Mouse (Mus musculus) left cerebral cortex, adult 2 months (tissue): ENCODE results near the gene Asap2. TPM values are rescaled to one million over a fixed set of nuclear protein-coding genes. Genes with fewer than 3 reads are reported as not detected.

Experiments
- DNase-seq, 2 experiments: peaks; one replicate each; pipeline ENCODE4 v3.0.0; 2021 to 2022; ENCODE audit warnings: low spot score in 2 of 2, mixed read lengths in 1 of 2; ENCODE audit errors: extremely low spot score in 1 of 2
- H3K27ac ChIP-seq: fragments of 200-600 bp; 2 replicates; pipeline ENCODE4 v1.8.1; 2022
- H3K4me3 ChIP-seq: fragments of 200-600 bp; 2 replicates; pipeline ENCODE4 v1.8.1; 2022
- CTCF ChIP-seq: fragments of 200-600 bp; IDR thresholded peaks from 2 replicates; pipeline ENCODE4 v1.8.1; 2022; ENCODE audit warnings: antibody characterized with exemption, mild to moderate bottlenecking, moderate library complexity
- intact Hi-C: fragments of 180-260 bp; cut with DNase I; formaldehyde crosslinking; loops from one replicate; pipeline ENCODE4 v1.15.1; 2025
- total RNA-seq, 2 experiments: library from RNA; stranded (reverse); gene quantifications; 2 replicates each; pipeline ENCODE4 v1.2.3; 2021

Asap2 gene
- total RNA-seq, 2 experiments from 2014 or later, result 41.7 TPM

GRCm38 (mm10) chr12:21285508-21286242 is 295.4 kb downstream of the Asap2 start:
- intact Hi-C loops, result loop anchor here (1.0 to 10.0 kb wide), 3 partner anchors 31 to 361 kb away; partner anchors contain the start of genes Adam17 and Iah1
- peak overlapping the region; percentile 94 for H3K27ac ChIP-seq
- TF ChIP-seq CTCF, result no peak
- DNase-seq, result no peak
- H3K4me3 ChIP-seq, result peak overlapping the region; percentile 92

- peak within 1 kb of the TSS; percentile 92 for H3K4me3 ChIP-seq
Measured at GRCm38 (mm10) chr12:21286243-21286622, 296.0 kb downstream of the Asap2 start, which contains the start of gene Itgb1bp1. TSS of gene Itgb1bp1 (minus strand) at chr12:21286284.

GRCm38 (mm10) chr12:21286712-21287650 is 296.7 kb downstream of the Asap2 start:
- intact Hi-C loops, result loop anchor here (1.0 to 10.0 kb wide), 3 partner anchors 29 to 362 kb away; partner anchors contain the start of genes Adam17 and Iah1
- DNase-seq, result no peak
- no peak for TF ChIP-seq CTCF
- Histone ChIP-seq H3K4me3 (peak overlapping the region; percentile 92), H3K27ac (peak overlapping the region; percentile 94)

More at GRCm38 (mm10) chr12:21286243-21286622, 296.0 kb downstream of the Asap2 start, which contains the start of gene Itgb1bp1:
- peak; percentile 98 for DNase-seq
- H3K27ac ChIP-seq, result peak within 1 kb of the TSS; percentile 94
- intact Hi-C loops, result loop anchor here (1.0 to 10.0 kb wide), 3 partner anchors 30 to 361 kb away; partner anchors contain the start of genes Adam17 and Iah1
- no peak for TF ChIP-seq CTCF

- DNase-seq, result no peak
- TF ChIP-seq CTCF, result no peak
- no peak overlapping the region for H3K4me3 ChIP-seq
- intact Hi-C loops, result loop anchor here (5.0 to 10.0 kb wide), 2 partner anchors 83 to 364 kb away; partner anchors contain the start of gene Adam17
- no peak overlapping the region for H3K27ac ChIP-seq
Measured at GRCm38 (mm10) chr12:21288716-21289395, 298.6 kb downstream of the Asap2 start.

- Histone ChIP-seq H3K4me3 (no peak overlapping the region), H3K27ac (no peak overlapping the region)
- intact Hi-C loops, result loop anchor here (5.0 to 10.0 kb wide), 2 partner anchors 83 to 365 kb away; partner anchors contain the start of gene Adam17
- TF ChIP-seq CTCF, result no peak
- no peak for DNase-seq
Measured at GRCm38 (mm10) chr12:21289651-21290050, 299.4 kb downstream of the Asap2 start.

GRCm38 (mm10) chr12:21298856-21299255 is 308.6 kb downstream of the Asap2 start:
- intact Hi-C loops, result no loop called here
- Histone ChIP-seq H3K4me3 (no peak overlapping the region), H3K27ac (no peak overlapping the region)
- no peak for TF ChIP-seq CTCF
- DNase-seq, result no peak

GRCm38 (mm10) chr12:21301324-21301723 is 311.1 kb downstream of the Asap2 start:
- no peak for TF ChIP-seq CTCF
- DNase-seq, result no peak
- H3K27ac ChIP-seq, result no peak overlapping the region
- H3K4me3 ChIP-seq, result no peak overlapping the region
- intact Hi-C loops, result no loop called here

GRCm38 (mm10) chr12:21301932-21302331 is 311.7 kb downstream of the Asap2 start:
- no peak for TF ChIP-seq CTCF
- no peak for DNase-seq
- intact Hi-C loops, result no loop called here
- no peak overlapping the region for H3K27ac ChIP-seq
- H3K4me3 ChIP-seq, result no peak overlapping the region

GRCm38 (mm10) chr12:21302361-21302783 is 312.1 kb downstream of the Asap2 start:
- no peak for TF ChIP-seq CTCF
- H3K4me3 ChIP-seq, result no peak overlapping the region
- H3K27ac ChIP-seq, result no peak overlapping the region
- intact Hi-C loops, result no loop called here
- DNase-seq, result no peak

GRCm38 (mm10) chr12:21305741-21306140 is 315.5 kb downstream of the Asap2 start:
- intact Hi-C loops, result no loop called here
- no peak for DNase-seq
- TF ChIP-seq CTCF, result no peak
- Histone ChIP-seq H3K27ac (no peak overlapping the region), H3K4me3 (no peak overlapping the region)

GRCm38 (mm10) chr12:21306721-21307120 is 316.5 kb downstream of the Asap2 start:
- no peak overlapping the region for H3K4me3 ChIP-seq
- no peak overlapping the region for H3K27ac ChIP-seq
- DNase-seq, result no peak
- intact Hi-C loops, result no loop called here
- no peak for TF ChIP-seq CTCF
